Mouse (Mus musculus) layer of hippocampus, postnatal 14 days (tissue): ENCODE results near the gene Dhx33. TPM values are rescaled to one million over a fixed set of nuclear protein-coding genes. Genes with fewer than 3 reads are reported as not detected.

Experiments
- total RNA-seq, 2 experiments: library from RNA; stranded (reverse); gene quantifications; 2 replicates each; pipeline ENCODE4 v1.2.3; 2021

Dhx33 gene
- total RNA-seq, 2 experiments from 2014 or later, result 33.6 to 40.7 TPM

Other genes with a start within 250 kb of the Dhx33 start
- gene Zfp3, start 240.2 kb downstream of the Dhx33 start, total RNA-seq, result 10 to 100 TPM; 17.7 to 21.0 TPM
- not detected for gene Scimp, start 191.9 kb downstream of the Dhx33 start, total RNA-seq
- gene Rabep1, start 159.7 kb downstream of the Dhx33 start, total RNA-seq, result 100 to 1,000 TPM; 107 to 109 TPM
- 10 to 100 TPM; 60.4 to 61.1 TPM for gene Nup88, start 34.5 kb downstream of the Dhx33 start, total RNA-seq
- 10 to 100 TPM; 33.8 to 35.3 TPM for gene Rpain, start 34.2 kb downstream of the Dhx33 start, total RNA-seq
- 100 to 1,000 TPM; 102 to 108 TPM for gene C1qbp, start 21.4 kb downstream of the Dhx33 start, total RNA-seq
- 10 to 100 TPM in 1 of 2 experiments, 1 to 10 TPM in 1; 9.7 to 13.1 TPM for gene Mis12, start 15.2 kb upstream of the Dhx33 start, total RNA-seq
- 10 to 100 TPM; 19.4 to 22.0 TPM for gene Derl2, start 15.4 kb upstream of the Dhx33 start, total RNA-seq
- 100 to 1,000 TPM; 131 to 145 TPM for gene 6330403K07Rik, start 29.1 kb upstream of the Dhx33 start, total RNA-seq
- under 1 TPM; 0.64 to 0.83 TPM for gene Nlrp1a, start 140.3 kb upstream of the Dhx33 start, total RNA-seq
- under 1 TPM; 0.14 to 0.21 TPM for gene Nlrp1b, start 226.3 kb upstream of the Dhx33 start, total RNA-seq